Mouse (Mus musculus) layer of hippocampus, adult 9-10 months (tissue): ENCODE results near the gene Edem2.
A peak's percentile ranks its signal among the peaks of the same experiment; 100 is the strongest.

ENCODE experiments used
- DNase-seq: peaks from one replicate; pipeline ENCODE4 v3.0.0; 2022; ENCODE audit warnings: low spot score

Edem2 gene

GRCm38 (mm10) chr2:155729158-155729645 is at the start of gene Edem2:
Gene Edem2 (minus strand): TSS chr2:155729475.
- DNase-seq: peak; percentile 82

- no peak for DNase-seq
These were observed 49.8 kb upstream of the Edem2 start for GRCm38 (mm10) chr2:155779066-155779465.

- DNase-seq: no peak
These were observed 48.7 kb upstream of the Edem2 start for GRCm38 (mm10) chr2:155778004-155778403.

- DNase-seq: no peak
These were observed 48.4 kb upstream of the Edem2 start for GRCm38 (mm10) chr2:155777688-155777985.

- no peak for DNase-seq
These were observed 47.8 kb upstream of the Edem2 start for GRCm38 (mm10) chr2:155776824-155777687.

- DNase-seq: no peak
These were observed 46.5 kb upstream of the Edem2 start for GRCm38 (mm10) chr2:155775685-155776263.

- no peak for DNase-seq
These were observed 45.8 kb upstream of the Edem2 start, which contains the start of gene Mmp24 for GRCm38 (mm10) chr2:155774927-155775684. Gene Mmp24 (plus strand): TSS chr2:155775342.

- DNase-seq: no peak
These were observed 45.1 kb upstream of the Edem2 start for GRCm38 (mm10) chr2:155774261-155774926.

GRCm38 (mm10) chr2:155773664-155774063 is 44.4 kb upstream of the Edem2 start:
- DNase-seq: no peak

GRCm38 (mm10) chr2:155764679-155765418 is 35.6 kb upstream of the Edem2 start:
- peak; percentile 59 for DNase-seq

- no peak for DNase-seq
These were observed 27.7 kb upstream of the Edem2 start for GRCm38 (mm10) chr2:155756855-155757566.

- no peak for DNase-seq
These were observed 26.5 kb upstream of the Edem2 start for GRCm38 (mm10) chr2:155755746-155756145.

GRCm38 (mm10) chr2:155751014-155751786 is 21.9 kb upstream of the Edem2 start, which contains the start of gene Procr:
Gene Procr (plus strand): TSS chr2:155751117.
- no peak for DNase-seq

- no peak for DNase-seq
These were observed 20.1 kb upstream of the Edem2 start for GRCm38 (mm10) chr2:155749394-155749793.

GRCm38 (mm10) chr2:155745487-155745886 is 16.2 kb upstream of the Edem2 start:
- DNase-seq: no peak

GRCm38 (mm10) chr2:155743351-155743750 is 14.1 kb upstream of the Edem2 start:
- DNase-seq: no peak

GRCm38 (mm10) chr2:155742931-155743337 is 13.7 kb upstream of the Edem2 start:
- no peak for DNase-seq

GRCm38 (mm10) chr2:155742211-155742610 is 12.9 kb upstream of the Edem2 start:
- no peak for DNase-seq

GRCm38 (mm10) chr2:155737803-155738202 is 8.5 kb upstream of the Edem2 start:
- DNase-seq: no peak

GRCm38 (mm10) chr2:155736936-155737335 is 7.7 kb upstream of the Edem2 start:
- DNase-seq: no peak
